Mouse (Mus musculus): ENCODE data around the gene Ttc12.

The Ttc12 gene

GRCm38 (mm10) chr9:49485892-49486311, at the start of gene Ttc12:
Gene Ttc12 (minus strand): TSS chr9:49486225.
- in situ Hi-C loops (cut with MboI; ENCODE audit: low pct_unique_long_range_greater_than_20kb in 1 of 2, low sequenced_read_pairs in 2 of 2, unreplicated experiment in 1 of 2): loop anchor here (5.0 kb wide), 1 partner anchor 404 kb away; the partner anchor contains the start of gene Tmprss5 (in 2 of the 2)

GRCm38 (mm10) chr9:49534958-49535357, 48.9 kb upstream of the Ttc12 start:
- in situ Hi-C loops (cut with MboI; ENCODE audit: low pct_unique_long_range_greater_than_20kb in 1 of 2, low sequenced_read_pairs in 2 of 2, unreplicated experiment in 1 of 2): no loop called here

DNA sequence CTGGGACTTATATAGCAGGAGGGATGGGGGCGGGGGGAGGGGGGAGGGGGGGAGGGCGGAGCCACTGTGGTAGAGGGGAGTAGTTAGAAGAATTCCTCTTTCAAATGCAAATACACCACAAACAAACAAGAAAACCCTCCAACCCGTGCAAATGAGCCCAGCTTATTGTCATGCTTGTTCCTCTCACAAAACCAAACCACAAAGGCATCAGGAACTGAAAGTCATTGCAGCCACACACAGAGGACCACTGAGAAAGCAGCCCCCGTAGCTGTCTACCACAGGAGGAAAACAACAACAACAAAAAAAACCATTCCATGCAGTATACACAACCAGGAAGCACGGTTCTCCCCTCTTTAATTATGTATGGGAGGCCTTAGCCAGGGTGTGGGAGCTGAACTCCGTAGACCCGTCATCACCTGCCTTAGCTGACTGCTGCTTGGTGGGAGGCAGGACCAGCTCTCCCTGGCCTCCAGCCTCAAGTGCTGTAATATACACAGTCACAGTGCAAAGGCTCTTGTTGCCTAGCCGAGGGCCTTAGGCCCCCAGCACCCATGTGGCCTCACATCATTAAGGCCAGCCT, 48.0 kb upstream of the Ttc12 start:
- in situ Hi-C loops (cut with MboI; ENCODE audit: low pct_unique_long_range_greater_than_20kb in 1 of 2, low sequenced_read_pairs in 2 of 2, unreplicated experiment in 1 of 2): no loop called here

DNA sequence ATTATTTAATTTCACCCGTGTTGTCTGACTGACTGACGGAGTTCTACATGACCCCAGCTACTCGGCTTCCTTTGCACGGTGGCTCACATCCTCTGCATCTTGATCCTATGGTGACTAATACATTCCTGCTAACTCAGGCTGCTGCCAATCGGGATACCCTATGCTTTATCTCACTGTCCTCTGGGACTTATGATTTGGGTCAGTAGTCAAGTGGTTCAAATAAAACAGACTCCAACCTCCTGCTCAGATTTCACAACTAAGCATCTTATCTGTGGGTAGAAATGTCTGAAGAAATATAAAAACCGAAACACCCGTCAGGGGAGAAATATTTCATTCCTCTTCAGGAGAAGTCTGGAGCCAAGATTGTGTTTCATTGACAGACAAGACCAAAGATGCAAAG, 47.4 kb upstream of the Ttc12 start:
- in situ Hi-C loops (cut with MboI; ENCODE audit: low pct_unique_long_range_greater_than_20kb in 1 of 2, low sequenced_read_pairs in 2 of 2, unreplicated experiment in 1 of 2): no loop called here

DNA sequence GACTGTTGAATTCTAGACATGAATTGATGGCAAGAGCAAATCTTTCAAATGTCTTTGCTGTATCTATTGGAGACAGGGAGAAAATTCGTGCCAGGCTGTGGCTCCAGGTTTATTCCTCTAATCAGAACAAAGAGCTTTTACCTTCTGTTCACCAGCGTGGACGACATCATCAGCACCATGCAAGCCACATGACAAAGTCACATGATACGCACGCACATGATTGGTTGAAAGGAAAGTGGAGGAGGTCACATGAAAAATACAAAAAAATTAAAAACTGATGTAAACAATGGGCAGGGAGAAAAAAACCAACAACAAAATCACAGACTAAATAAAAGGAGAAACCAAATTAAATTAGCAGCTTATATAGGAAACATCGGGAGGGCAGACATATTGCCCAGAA, 45.8 kb upstream of the Ttc12 start:
- in situ Hi-C loops (cut with MboI; ENCODE audit: low pct_unique_long_range_greater_than_20kb in 1 of 2, low sequenced_read_pairs in 2 of 2, unreplicated experiment in 1 of 2): no loop called here

DNA sequence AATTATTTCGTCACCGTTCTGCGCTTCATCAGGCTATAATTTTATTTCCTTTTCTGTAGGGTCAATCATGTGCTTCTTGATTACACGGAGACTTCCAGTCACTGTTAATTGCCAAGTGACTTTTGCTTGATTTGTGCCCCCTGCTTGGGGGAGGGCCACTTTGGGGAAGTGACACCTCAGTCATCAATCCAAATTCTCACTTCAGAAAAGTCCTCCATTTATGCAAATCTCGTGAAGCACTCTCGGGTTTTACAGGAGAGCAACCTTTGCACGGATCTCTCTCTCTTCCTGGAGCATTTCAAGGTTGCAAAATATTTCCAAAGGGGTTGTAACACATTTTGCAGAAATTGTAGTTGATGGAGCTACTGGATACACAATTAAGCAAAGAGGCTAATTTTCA, 45.2 kb upstream of the Ttc12 start:
- in situ Hi-C loops (cut with MboI; ENCODE audit: low pct_unique_long_range_greater_than_20kb in 1 of 2, low sequenced_read_pairs in 2 of 2, unreplicated experiment in 1 of 2): no loop called here

DNA sequence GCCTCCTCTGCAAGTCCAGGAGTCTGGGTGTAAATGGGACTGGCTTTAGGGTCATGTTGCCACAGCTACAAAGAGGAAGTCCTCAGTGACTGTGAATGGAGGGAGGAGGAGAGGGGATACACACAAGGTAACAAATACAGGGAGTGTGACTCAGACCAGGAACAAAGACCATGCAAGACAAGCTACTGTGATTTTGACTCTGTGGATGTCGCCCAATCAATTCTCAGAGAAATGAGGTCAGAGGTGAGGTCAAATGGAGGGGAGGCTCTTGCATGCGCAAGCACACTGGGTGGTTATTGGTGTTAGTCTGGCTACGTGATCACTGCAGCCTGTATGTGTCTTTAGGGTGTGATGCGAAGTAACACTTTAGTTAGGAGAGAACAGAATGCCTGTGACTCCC, 44.7 kb upstream of the Ttc12 start:
- in situ Hi-C loops (cut with MboI; ENCODE audit: low pct_unique_long_range_greater_than_20kb in 1 of 2, low sequenced_read_pairs in 2 of 2, unreplicated experiment in 1 of 2): no loop called here

- in situ Hi-C loops (cut with MboI; ENCODE audit: low pct_unique_long_range_greater_than_20kb in 1 of 2, low sequenced_read_pairs in 2 of 2, unreplicated experiment in 1 of 2): no loop called here
Measured at GRCm38 (mm10) chr9:49529366-49529959, 43.4 kb upstream of the Ttc12 start.

- in situ Hi-C loops (cut with MboI; ENCODE audit: low pct_unique_long_range_greater_than_20kb in 1 of 2, low sequenced_read_pairs in 2 of 2, unreplicated experiment in 1 of 2): no loop called here
Measured at GRCm38 (mm10) chr9:49528943-49529342, 42.9 kb upstream of the Ttc12 start.

GRCm38 (mm10) chr9:49528026-49528425, 42.0 kb upstream of the Ttc12 start:
- in situ Hi-C loops (cut with MboI; ENCODE audit: low pct_unique_long_range_greater_than_20kb in 1 of 2, low sequenced_read_pairs in 2 of 2, unreplicated experiment in 1 of 2): no loop called here

GRCm38 (mm10) chr9:49527340-49527739, 41.3 kb upstream of the Ttc12 start:
- in situ Hi-C loops (cut with MboI; ENCODE audit: low pct_unique_long_range_greater_than_20kb in 1 of 2, low sequenced_read_pairs in 2 of 2, unreplicated experiment in 1 of 2): no loop called here

DNA sequence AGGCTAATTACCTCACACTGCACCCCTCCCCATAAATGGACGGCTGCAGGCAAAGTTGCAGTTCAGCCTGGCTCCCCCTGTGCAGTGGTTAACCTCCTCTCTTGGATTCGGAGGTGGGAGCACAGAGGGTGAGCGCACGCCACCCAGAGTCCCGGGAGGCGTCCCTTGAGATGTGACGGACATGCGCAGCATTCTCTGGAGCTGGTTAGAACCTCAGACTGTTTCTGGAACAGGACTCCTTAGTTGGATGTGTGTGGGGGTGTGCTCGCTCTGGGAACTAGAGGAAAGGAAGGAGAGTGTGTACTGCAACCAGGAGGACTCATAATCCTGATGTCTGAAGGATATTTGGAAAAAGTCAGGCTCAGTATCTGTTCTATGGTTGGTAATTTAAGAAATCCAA, 38.7 kb upstream of the Ttc12 start:
- in situ Hi-C loops (cut with MboI; ENCODE audit: low pct_unique_long_range_greater_than_20kb in 1 of 2, low sequenced_read_pairs in 2 of 2, unreplicated experiment in 1 of 2): no loop called here

DNA sequence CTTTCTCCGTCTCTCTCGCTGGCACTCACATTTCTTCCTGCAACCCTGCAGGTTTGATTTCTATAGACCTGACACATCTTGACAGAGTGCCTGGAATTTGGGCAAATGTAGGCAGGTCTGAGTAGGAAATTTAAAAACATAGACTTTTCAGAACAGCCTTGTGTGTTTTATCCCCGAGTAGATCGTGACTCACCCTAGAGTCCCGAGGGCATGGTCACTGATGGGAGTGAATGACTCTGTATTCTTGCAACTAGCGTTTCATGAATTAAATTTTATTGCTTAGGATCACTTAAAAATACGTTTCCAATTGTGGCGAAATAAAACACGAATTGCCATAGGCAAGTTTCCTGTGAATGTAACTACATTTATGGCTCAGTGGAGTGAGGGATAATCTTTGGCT, 37.9 kb upstream of the Ttc12 start:
- in situ Hi-C loops (cut with MboI; ENCODE audit: low pct_unique_long_range_greater_than_20kb in 1 of 2, low sequenced_read_pairs in 2 of 2, unreplicated experiment in 1 of 2): no loop called here

- in situ Hi-C loops (cut with MboI; ENCODE audit: low pct_unique_long_range_greater_than_20kb in 1 of 2, low sequenced_read_pairs in 2 of 2, unreplicated experiment in 1 of 2): no loop called here
Measured at GRCm38 (mm10) chr9:49514306-49514705, 28.3 kb upstream of the Ttc12 start.

GRCm38 (mm10) chr9:49510666-49511065, 24.6 kb upstream of the Ttc12 start:
- in situ Hi-C loops (cut with MboI; ENCODE audit: low pct_unique_long_range_greater_than_20kb in 1 of 2, low sequenced_read_pairs in 2 of 2, unreplicated experiment in 1 of 2): no loop called here

GRCm38 (mm10) chr9:49509628-49510027, 23.6 kb upstream of the Ttc12 start:
- in situ Hi-C loops (cut with MboI; ENCODE audit: low pct_unique_long_range_greater_than_20kb in 1 of 2, low sequenced_read_pairs in 2 of 2, unreplicated experiment in 1 of 2): no loop called here

GRCm38 (mm10) chr9:49509094-49509493, 23.1 kb upstream of the Ttc12 start:
- in situ Hi-C loops (cut with MboI; ENCODE audit: low pct_unique_long_range_greater_than_20kb in 1 of 2, low sequenced_read_pairs in 2 of 2, unreplicated experiment in 1 of 2): no loop called here

DNA sequence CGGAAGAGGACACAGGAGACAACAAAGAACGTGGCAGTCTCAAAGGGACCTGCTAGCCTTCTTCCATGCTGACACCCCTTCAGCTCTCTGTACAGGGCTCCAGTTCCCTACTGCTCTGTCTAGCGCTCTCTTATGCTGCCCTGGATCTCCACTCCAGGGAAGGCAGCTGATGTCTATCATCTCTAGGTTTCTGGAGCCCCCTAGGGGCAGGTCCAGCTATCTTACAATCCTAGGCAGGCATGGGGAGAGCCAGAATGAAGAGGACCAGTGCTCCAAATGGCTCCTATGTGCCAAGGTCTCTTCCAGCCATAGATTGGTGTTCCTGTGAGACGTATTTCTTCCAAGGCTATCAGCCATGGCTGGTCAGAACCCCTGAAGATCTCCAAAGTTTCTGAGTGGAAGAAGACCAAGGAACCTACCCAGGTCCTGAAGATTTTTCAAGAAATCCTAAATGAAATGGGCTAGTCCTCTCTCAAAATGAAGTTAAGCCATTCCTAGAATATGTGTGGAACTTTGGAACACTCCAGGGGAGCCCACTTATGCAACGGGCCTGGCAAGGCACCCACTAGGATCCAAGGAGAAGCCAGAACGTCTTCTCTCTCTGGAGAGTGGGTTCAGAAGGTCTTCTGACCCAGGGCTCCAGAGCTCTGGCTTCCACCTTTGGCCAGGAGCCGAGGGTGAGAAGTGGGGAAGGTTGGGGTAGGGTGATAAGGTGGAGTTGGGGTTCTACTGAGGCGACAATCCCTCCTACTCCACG, 22.0 kb upstream of the Ttc12 start:
- in situ Hi-C loops (cut with MboI; ENCODE audit: low pct_unique_long_range_greater_than_20kb in 1 of 2, low sequenced_read_pairs in 2 of 2, unreplicated experiment in 1 of 2): no loop called here

- in situ Hi-C loops (cut with MboI; ENCODE audit: low pct_unique_long_range_greater_than_20kb in 1 of 2, low sequenced_read_pairs in 2 of 2, unreplicated experiment in 1 of 2): no loop called here
Measured at GRCm38 (mm10) chr9:49504658-49505057, 18.6 kb upstream of the Ttc12 start.

- in situ Hi-C loops (cut with MboI; ENCODE audit: low pct_unique_long_range_greater_than_20kb in 1 of 2, low sequenced_read_pairs in 2 of 2, unreplicated experiment in 1 of 2): no loop called here
Measured at GRCm38 (mm10) chr9:49502245-49502644, 16.2 kb upstream of the Ttc12 start.
